Mouse (Mus musculus) stomach, postnatal 0 days (tissue): ENCODE data around the gene Prkcg. TPM values are rescaled to one million over a fixed set of nuclear protein-coding genes. Genes with fewer than 3 reads are reported as not detected.

Experiments
- ATAC-seq: fragments of 200-750 bp; cut with Nextera tagmentation; 2 replicates; pipeline ENCODE4 v1.8.0; 2017; ENCODE audit not compliant: low FRiP score, low TSS enrichment
- DNase-seq: peaks from one replicate; pipeline ENCODE4 v3.0.0-alpha.2; 2016; ENCODE audit warnings: low spot score
- H3K27ac ChIP-seq: fragments of 300-500 bp; sonication (generic); replicated peaks from 2 replicates; pipeline ENCODE4 v1.5.1; 2014; ENCODE audit warnings: mild to moderate bottlenecking, control low read depth
- H3K27me3 ChIP-seq: fragments of 300-500 bp; sonication (generic); 2 replicates; pipeline ENCODE4 v1.6.1; 2014; ENCODE audit warnings: low read length; ENCODE audit not compliant: control insufficient read depth, insufficient read depth
- H3K36me3 ChIP-seq: fragments of 300-500 bp; sonication (generic); 2 replicates; pipeline ENCODE4 v1.6.1; 2014; ENCODE audit warnings: low read length, mixed read lengths; ENCODE audit not compliant: control insufficient read depth, insufficient read depth
- H3K4me1 ChIP-seq: fragments of 300-500 bp; sonication (generic); replicated peaks from 2 replicates; pipeline ENCODE4 v1.6.1; 2014; ENCODE audit warnings: antibody characterized with exemption; ENCODE audit not compliant: control insufficient read depth, insufficient read depth
- H3K4me2 ChIP-seq: fragments of 300-500 bp; sonication (generic); replicated peaks from 2 replicates; pipeline ENCODE4 v1.6.1; 2014; ENCODE audit warnings: low read depth, mild to moderate bottlenecking, control low read depth, moderate library complexity
- H3K4me3 ChIP-seq: fragments of 300-500 bp; sonication (generic); 2 replicates; pipeline ENCODE4 v1.5.1; 2014; ENCODE audit warnings: low read depth, low read length, control low read depth
- H3K9ac ChIP-seq: fragments of 300-500 bp; sonication (generic); 2 replicates; pipeline ENCODE4 v1.6.1; 2014; ENCODE audit warnings: mild to moderate bottlenecking, low read length, control low read depth, mixed read lengths
- H3K9me3 ChIP-seq: fragments of 300-500 bp; sonication (generic); 2 replicates; pipeline ENCODE4 v1.6.1; 2016; ENCODE audit warnings: low read length; ENCODE audit not compliant: control insufficient read depth
- CTCF ChIP-seq: IDR thresholded peaks from 2 replicates; pipeline ENCODE4 v1.5.1; 2016; ENCODE audit warnings: antibody characterized with exemption, low read depth, mild to moderate bottlenecking, moderate library complexity
- EP300 ChIP-seq: optimal IDR thresholded peaks from 2 replicates; pipeline ENCODE3; 2016; ENCODE audit warnings: antibody characterized with exemption
- WGBS: fragments of 180-500 bp; shearing (Covaris S2); extraction: QIAGEN DNeasy Blood & Tissue Kit; methylation state at CpG from one replicate; pipeline ENCODE4 v1.1.7; 2014; 5-methylcytosine and 5-hydroxymethylcytosine counted together
- polyA plus RNA-seq: library from polyadenylated mRNA; unstranded; fragments of >200 nt; fragmentation: Nextera tagmentation; extraction: Ambion mirVana; gene quantifications from 2 replicates; pipeline ENCODE4 v1.2.1, GENCODE M21; 2015

Prkcg gene
- polyA plus RNA-seq, 1 experiment from 2014 or later: 0.24 TPM

- Histone ChIP-seq H3K27ac (no peak overlapping the region), H3K4me2 (no peak overlapping the region), H3K9me3 (no peaks in the 10 kb centered on the region), H3K4me3 (no peak overlapping the region), H3K36me3 (peaks cover 24% of the 10 kb centered on the region), H3K27me3 (no peaks in the 10 kb centered on the region), H3K4me1 (no peaks in the 10 kb centered on the region), H3K9ac (no peak overlapping the region)
- WGBS: 92% methylated on average over 16 of the region's 16 CpGs
- DNase-seq: no peak
- ATAC-seq: no peak
- TF ChIP-seq CTCF: no peak
- TF ChIP-seq EP300: no peak
These were observed 7.7 kb downstream of the Prkcg start for GRCm38 (mm10) chr7:3296711-3297110.

- Histone ChIP-seq H3K4me3 (no peak overlapping the region), H3K4me1 (0 out of 2 replicates have a peak, but pooled peaks cover 5% of the 10 kb centered on the region), H3K36me3 (peaks cover 24% of the 10 kb centered on the region), H3K9ac (no peak overlapping the region), H3K9me3 (no peaks in the 10 kb centered on the region), H3K4me2 (no peak overlapping the region), H3K27me3 (no peaks in the 10 kb centered on the region; the same call in 1 of the 2 replicates), H3K27ac (no peak overlapping the region)
- 50% methylated on average over 7 of the region's 7 CpGs for WGBS
- TF ChIP-seq EP300: no peak
- peak; percentile 62 for TF ChIP-seq CTCF
- ATAC-seq (no peak), DNase-seq (no peak)
These were observed 11.1 kb downstream of the Prkcg start for GRCm38 (mm10) chr7:3299941-3300617.

- Histone ChIP-seq H3K27me3 (no peaks in the 10 kb centered on the region; the same call in 1 of the 2 replicates), H3K4me1 (0 out of 2 replicates have a peak, but pooled peaks cover 5% of the 10 kb centered on the region), H3K4me3 (no peak overlapping the region), H3K36me3 (peaks cover 24% of the 10 kb centered on the region), H3K27ac (no peak overlapping the region), H3K9me3 (no peaks in the 10 kb centered on the region), H3K9ac (no peak overlapping the region), H3K4me2 (no peak overlapping the region)
- WGBS: 62% methylated on average over 8 of the region's 8 CpGs
- ATAC-seq (no peak), DNase-seq (no peak)
- no peak for TF ChIP-seq EP300
- no peak for TF ChIP-seq CTCF
These were observed 12.1 kb downstream of the Prkcg start for GRCm38 (mm10) chr7:3300891-3301627.

- peak overlapping the region; percentile 47 for H3K9ac ChIP-seq
- ATAC-seq (peak; percentile 38; the same call in 1 of the 2 replicates), DNase-seq (peak; percentile 60)
These were observed 12.9 kb downstream of the Prkcg start for GRCm38 (mm10) chr7:3301628-3302555.

GRCm38 (mm10) chr7:3302556-3303275, 13.7 kb downstream of the Prkcg start:
- 4% methylated on average over 16 of the region's 16 CpGs for WGBS
- no peaks in the 10 kb centered on the region; the same call in 1 of the 2 replicates for H3K27me3 ChIP-seq
- H3K27ac ChIP-seq: peak overlapping the region; percentile 13; the same call in 1 of the 2 replicates
- no peaks in the 10 kb centered on the region for H3K9me3 ChIP-seq
- H3K9ac ChIP-seq: peak overlapping the region; percentile 47
- 0 out of 2 replicates have a peak, but pooled peaks cover 5% of the 10 kb centered on the region for H3K4me1 ChIP-seq
- no peak for DNase-seq
- H3K4me3 ChIP-seq: peak overlapping the region; percentile 29
- ATAC-seq: 0 out of 2 replicates have a peak, but pooled peaks have one; percentile 8
- TF ChIP-seq EP300 (no peak), CTCF (peak; percentile 80)
- peak overlapping the region; percentile 59 for H3K4me2 ChIP-seq
- peaks cover 12% of the 10 kb centered on the region for H3K36me3 ChIP-seq

More at GRCm38 (mm10) chr7:3301628-3302555, 12.9 kb downstream of the Prkcg start:
- H3K36me3 ChIP-seq: peaks cover 20% of the 10 kb centered on the region
- H3K9me3 ChIP-seq: no peaks in the 10 kb centered on the region
- H3K4me3 ChIP-seq: peak overlapping the region; percentile 29
- TF ChIP-seq CTCF (no peak), EP300 (no peak)
- H3K4me1 ChIP-seq: 0 out of 2 replicates have a peak, but pooled peaks cover 5% of the 10 kb centered on the region
- H3K4me2 ChIP-seq: peak overlapping the region; percentile 59
- 10% methylated on average over 33 of the region's 33 CpGs for WGBS
- H3K27me3 ChIP-seq: no peaks in the 10 kb centered on the region; the same call in 1 of the 2 replicates
- H3K27ac ChIP-seq: peak overlapping the region; percentile 13; the same call in 1 of the 2 replicates
